Mouse (Mus musculus): Measurements from ENCODE around the gene Prl7d1. TPM values are rescaled to one million over a fixed set of nuclear protein-coding genes. Genes with fewer than 3 reads are reported as not detected.

Prl7d1 gene
- polyA plus RNA-seq (2015; fragmentation: Nextera tagmentation; extraction: Ambion mirVana) = not detected in 2 replicates

DNA sequence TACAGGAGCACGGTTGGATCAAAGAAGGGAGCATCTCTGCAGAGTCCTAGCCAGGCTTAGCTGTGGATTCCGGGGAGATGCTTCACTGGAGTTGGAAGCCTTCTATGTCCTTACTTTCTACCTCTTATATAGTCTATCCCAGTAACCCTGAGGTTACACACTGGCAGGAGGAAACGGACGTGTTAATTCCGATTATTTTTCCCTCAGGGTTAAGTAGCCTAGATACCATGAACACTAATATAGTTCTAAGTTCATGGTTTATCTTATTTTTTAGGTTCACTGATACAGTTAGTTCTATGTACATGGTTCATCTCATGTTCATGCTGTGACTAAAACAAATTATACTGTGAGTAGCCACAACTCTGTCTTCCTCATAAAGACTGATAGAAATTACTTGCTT lies at the start of gene Prl7d1:
TSS of gene Prl7d1 (minus strand) at position 101 of the 400 bp plus-strand sequence.

DNA sequence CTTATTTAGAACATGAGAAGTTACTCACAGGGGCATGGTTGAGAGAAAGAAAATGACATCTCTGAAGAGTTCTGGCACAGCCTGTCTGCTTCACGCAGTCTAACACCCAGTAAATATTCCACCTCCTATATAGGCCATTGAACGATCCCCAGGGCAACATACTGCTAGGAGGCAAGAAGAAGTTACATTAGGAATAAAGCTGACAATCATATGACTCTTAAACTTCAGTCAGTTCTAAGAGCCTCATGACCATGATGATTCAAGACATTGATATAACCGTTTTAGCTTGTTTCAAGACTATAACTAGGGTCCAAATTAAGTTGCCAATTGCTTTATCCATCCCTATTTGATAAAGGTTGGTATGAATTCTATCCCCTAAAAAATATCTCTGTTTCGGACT lies 48.6 kb downstream of the Prl7d1 start, which contains the start of gene Prl7a2:
TSS of gene Prl7a2 (minus strand) at position 101 of the 400 bp plus-strand sequence.

Other genes with a start within 250 kb of the Prl7d1 start
- not detected in 2 replicates for gene Prl8a8, start 203.5 kb downstream of the Prl7d1 start, polyA plus RNA-seq (2015; fragmentation: Nextera tagmentation; extraction: Ambion mirVana)
- gene Prl8a9, start 152.1 kb downstream of the Prl7d1 start, polyA plus RNA-seq (2015; fragmentation: Nextera tagmentation; extraction: Ambion mirVana) = not detected in 2 replicates
- gene Prl8a1, start 134.6 kb downstream of the Prl7d1 start, polyA plus RNA-seq (2015; fragmentation: Nextera tagmentation; extraction: Ambion mirVana) = not detected in 2 replicates
- gene Prl7b1, start 106.2 kb downstream of the Prl7d1 start, polyA plus RNA-seq (2015; fragmentation: Nextera tagmentation; extraction: Ambion mirVana) = 0.18 TPM in 1 of 2 replicates, not detected in the other
- gene Prl7a1, start 74.2 kb downstream of the Prl7d1 start, polyA plus RNA-seq (2015; fragmentation: Nextera tagmentation; extraction: Ambion mirVana) = not detected in 2 replicates
- gene Prl7a2, start 48.7 kb downstream of the Prl7d1 start, polyA plus RNA-seq (2015; fragmentation: Nextera tagmentation; extraction: Ambion mirVana) = not detected in 2 replicates
- not detected in 2 replicates for gene Prl7c1, start 64.1 kb upstream of the Prl7d1 start, polyA plus RNA-seq (2015; fragmentation: Nextera tagmentation; extraction: Ambion mirVana)
- gene Prl2a1, start 84.9 kb upstream of the Prl7d1 start, polyA plus RNA-seq (2015; fragmentation: Nextera tagmentation; extraction: Ambion mirVana) = not detected in 2 replicates
- gene Prl2c1, start 132.6 kb upstream of the Prl7d1 start, polyA plus RNA-seq (2015; fragmentation: Nextera tagmentation; extraction: Ambion mirVana) = not detected in 2 replicates

Measured in urinary bladder, postnatal 0 days (tissue).